Mouse (Mus musculus): ENCODE measurements at regions not wholly inside any gene's neighbourhood (a gene's known extent, or its start where the extent isn't known, plus 50 kb on each side); places are given as distances from the start of the nearest gene placed in this dataset.
A peak's percentile ranks its signal among the peaks of the same experiment; 100 is the strongest.

DNA sequence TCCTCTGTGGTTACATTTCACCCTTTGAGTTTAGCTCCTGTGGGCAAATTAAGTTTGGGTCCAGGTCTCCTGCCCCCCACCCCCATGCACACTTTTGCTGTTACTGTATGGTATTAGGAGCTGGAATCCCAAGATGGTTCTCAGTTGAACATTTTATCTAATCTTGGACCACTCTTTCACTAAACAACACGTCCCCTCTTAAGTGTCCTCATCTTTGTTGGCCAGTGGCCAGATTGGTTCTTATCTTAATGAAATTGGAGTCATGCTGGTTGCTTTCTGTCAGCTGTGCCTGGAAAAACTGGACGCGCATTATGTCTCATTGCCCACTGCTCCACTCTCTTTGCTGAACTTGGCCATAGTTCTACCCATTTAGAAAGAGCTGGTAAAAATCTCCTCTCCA, 391.1 kb upstream of the Pbx1 start:
- Histone ChIP-seq H3K4me2 (replicated peaks) (no peak overlapping the region), H3K36me3 (no peaks in the 10 kb centered on the region), H3K4me3 (replicated peaks) (no peak overlapping the region), H3K27me3 (replicated peaks) (no peaks in the 10 kb centered on the region), H3K9ac (no peak overlapping the region), H3K27ac (no peak overlapping the region), H3K9me3 (no peaks in the 10 kb centered on the region), H3K4me1 (replicated peaks) (no peaks in the 10 kb centered on the region)
- ATAC-seq: no peak
- 73% methylated on average over 3 of the region's 3 CpGs for WGBS

DNA sequence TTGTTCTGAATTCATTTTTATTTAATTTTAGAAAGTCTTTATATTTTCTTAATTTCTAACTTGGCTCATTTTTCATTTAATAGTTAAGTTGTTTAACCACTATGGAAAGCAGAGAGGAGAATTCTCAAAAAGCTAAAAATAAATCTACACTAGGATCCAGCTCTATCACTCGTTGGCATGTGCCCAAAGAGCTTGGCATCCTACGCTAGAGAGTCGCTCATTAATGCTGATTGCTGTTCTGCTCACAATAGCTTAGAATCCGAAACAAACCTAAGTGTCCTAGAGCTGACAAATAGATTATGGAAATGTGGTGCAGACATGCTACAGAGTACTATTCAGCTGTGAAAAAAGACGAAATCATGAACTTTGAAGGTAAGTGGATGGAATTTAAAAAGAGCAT, 386.3 kb upstream of the Pbx1 start:
- no peak overlapping the region for H3K27ac ChIP-seq
- H3K4me1 ChIP-seq (replicated peaks): no peaks in the 10 kb centered on the region
- no peaks in the 10 kb centered on the region for H3K9me3 ChIP-seq
- H3K27me3 ChIP-seq (replicated peaks): no peaks in the 10 kb centered on the region
- H3K4me2 ChIP-seq (replicated peaks): no peak overlapping the region
- H3K9ac ChIP-seq: no peak overlapping the region
- ATAC-seq: no peak
- H3K36me3 ChIP-seq: no peaks in the 10 kb centered on the region
- no peak overlapping the region for H3K4me3 ChIP-seq (replicated peaks)
- WGBS: 86% methylated on average over 5 of the region's 5 CpGs

DNA sequence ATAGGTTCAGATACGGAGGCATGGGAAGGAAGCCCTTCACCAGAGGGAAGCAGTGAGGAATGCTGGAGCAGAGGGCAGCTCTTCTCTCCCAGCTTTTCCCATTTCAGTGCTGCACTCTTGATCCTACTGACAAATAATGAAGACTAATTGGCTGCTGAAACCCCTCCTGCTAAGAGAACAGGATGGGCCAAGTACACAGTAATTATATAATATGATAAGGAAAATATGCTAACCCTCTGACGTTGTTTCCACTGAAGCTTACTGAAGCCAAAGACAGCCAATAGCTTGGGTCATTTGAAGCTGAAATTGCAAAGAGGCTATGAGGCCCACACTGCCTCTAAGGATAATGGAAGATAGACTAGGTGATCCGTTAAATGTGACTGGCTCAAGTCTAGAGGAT, 375.0 kb upstream of the Pbx1 start:
- Histone ChIP-seq H3K9me3 (no peaks in the 10 kb centered on the region), H3K27ac (no peak overlapping the region), H3K4me3 (replicated peaks) (no peak overlapping the region), H3K4me1 (replicated peaks) (no peaks in the 10 kb centered on the region), H3K36me3 (no peaks in the 10 kb centered on the region), H3K9ac (no peak overlapping the region), H3K4me2 (replicated peaks) (no peak overlapping the region), H3K27me3 (replicated peaks) (no peaks in the 10 kb centered on the region)
- ATAC-seq: no peak
- 49% methylated on average over 3 of the region's 3 CpGs for WGBS

DNA sequence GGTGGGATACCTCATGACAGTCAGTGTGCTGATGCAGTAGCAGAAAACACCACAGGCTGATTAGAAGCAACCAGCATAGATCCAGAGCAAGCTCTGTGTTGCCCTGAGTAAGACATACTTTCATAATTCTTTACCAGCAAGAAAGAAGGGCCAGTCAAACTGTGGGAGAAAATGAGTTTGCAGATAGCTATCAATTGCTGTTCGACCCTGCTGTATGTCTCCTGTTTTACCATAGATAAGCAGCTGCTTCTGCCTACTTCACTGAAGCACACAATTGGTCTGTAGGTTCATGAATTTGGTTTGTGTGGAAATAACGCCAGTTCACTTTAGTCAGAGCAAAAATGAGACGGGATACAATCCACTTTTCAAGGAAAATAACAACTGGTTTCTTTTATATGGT, 373.4 kb upstream of the Pbx1 start:
- H3K9ac ChIP-seq: no peak overlapping the region
- H3K4me2 ChIP-seq (replicated peaks): no peak overlapping the region
- no peaks in the 10 kb centered on the region for H3K9me3 ChIP-seq
- H3K27me3 ChIP-seq (replicated peaks): no peaks in the 10 kb centered on the region
- ATAC-seq: no peak
- WGBS: 78% methylated on average over 3 of the region's 3 CpGs
- no peaks in the 10 kb centered on the region for H3K36me3 ChIP-seq
- no peak overlapping the region for H3K4me3 ChIP-seq (replicated peaks)
- no peaks in the 10 kb centered on the region for H3K4me1 ChIP-seq (replicated peaks)
- no peak overlapping the region for H3K27ac ChIP-seq

DNA sequence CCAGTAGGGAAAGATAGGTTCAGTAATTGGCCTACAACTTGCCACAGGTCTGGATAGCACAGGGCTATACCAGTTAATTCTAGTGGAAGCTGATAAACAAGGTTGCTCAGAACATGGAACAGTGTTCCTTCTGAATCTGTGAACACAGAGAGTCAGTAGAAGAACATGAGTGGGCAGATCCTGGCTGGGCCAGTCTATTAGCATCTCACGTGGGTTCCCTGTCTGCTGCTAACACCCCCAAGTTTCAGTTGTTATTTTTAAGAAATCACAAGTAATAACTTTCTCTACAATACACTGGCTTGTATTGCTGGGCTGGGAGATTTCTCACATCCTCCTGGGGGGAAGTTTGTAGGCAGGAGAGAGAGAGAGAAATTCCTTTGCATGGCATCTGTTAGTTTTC, 369.0 kb upstream of the Pbx1 start:
- Histone ChIP-seq H3K27ac (no peak overlapping the region), H3K9ac (no peak overlapping the region), H3K27me3 (replicated peaks) (no peaks in the 10 kb centered on the region), H3K4me2 (replicated peaks) (no peak overlapping the region), H3K36me3 (no peaks in the 10 kb centered on the region), H3K9me3 (no peaks in the 10 kb centered on the region), H3K4me3 (replicated peaks) (no peak overlapping the region), H3K4me1 (replicated peaks) (no peaks in the 10 kb centered on the region)
- WGBS: 63% methylated on average over 1 of the region's 1 CpGs
- ATAC-seq: no peak

DNA sequence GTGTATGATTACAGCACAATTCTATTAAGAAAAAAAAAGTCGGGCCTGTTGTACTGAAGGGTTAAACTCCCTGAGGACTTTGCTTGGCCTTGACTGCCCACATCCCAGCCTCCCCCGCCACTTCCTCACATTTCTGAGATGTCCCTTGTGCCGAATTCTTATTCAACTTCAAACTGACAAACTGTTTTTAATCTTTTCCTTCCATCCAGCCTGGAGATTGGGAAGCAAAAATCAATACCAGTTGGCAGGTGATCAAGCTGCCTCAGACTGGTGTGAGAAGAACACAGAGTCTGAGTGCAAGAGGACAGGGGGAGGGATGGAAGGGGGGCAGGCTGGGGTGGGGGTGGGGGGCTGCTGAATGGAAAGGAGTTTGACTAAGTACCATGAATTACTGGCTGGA, 354.7 kb upstream of the Pbx1 start:
- Histone ChIP-seq H3K4me2 (replicated peaks) (no peak overlapping the region), H3K27me3 (replicated peaks) (no peaks in the 10 kb centered on the region), H3K36me3 (no peaks in the 10 kb centered on the region), H3K27ac (no peak overlapping the region), H3K9ac (no peak overlapping the region), H3K9me3 (no peaks in the 10 kb centered on the region), H3K4me1 (replicated peaks) (no peaks in the 10 kb centered on the region), H3K4me3 (replicated peaks) (no peak overlapping the region)
- WGBS: 31% methylated on average over 3 of the region's 3 CpGs
- ATAC-seq: peak; percentile 47; the same call in 1 of the 2 replicates

DNA sequence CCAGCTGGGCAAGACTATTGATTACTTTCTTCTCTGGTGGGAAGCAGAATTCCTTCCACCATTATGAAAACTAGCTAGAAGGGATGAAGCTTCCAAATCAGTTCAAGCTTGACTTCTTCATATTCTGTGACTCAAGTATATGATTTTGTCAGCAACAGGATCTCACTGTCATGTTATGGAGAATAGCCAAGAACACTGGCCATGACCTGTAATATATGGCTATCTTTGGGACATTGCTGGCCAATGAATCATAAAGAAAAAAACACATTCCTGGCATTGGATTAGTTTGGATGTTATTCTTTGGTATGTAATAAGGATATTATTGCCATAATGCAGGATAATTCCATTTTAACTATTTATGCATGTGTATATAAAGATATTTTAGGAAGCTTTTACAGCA, 351.8 kb upstream of the Pbx1 start:
- no peak for ATAC-seq
- no peak overlapping the region for H3K9ac ChIP-seq

DNA sequence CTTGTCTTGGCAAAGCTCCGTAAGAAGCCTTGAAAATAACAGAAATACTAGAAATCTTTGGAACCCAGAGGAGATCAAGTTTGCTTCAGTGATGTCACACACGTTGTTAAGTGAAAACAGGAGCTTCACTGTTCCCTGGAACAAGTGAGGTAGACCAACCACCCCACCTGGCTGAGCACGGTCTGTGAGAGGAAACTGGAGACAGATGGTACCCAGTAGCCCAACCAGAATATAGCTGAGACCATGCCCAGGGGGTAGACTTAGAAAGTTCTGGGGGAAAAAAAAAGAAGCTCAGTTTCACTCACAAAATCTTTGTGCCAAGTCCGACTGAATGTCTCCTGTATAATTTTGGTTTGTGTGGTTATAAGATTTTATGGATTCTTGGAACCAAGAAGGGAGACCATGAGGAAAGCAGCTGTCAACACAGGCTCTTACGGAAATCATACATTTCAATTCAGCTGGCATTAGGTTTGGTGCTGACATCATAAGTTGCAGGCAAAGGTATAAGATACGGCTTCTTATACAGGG, 332.4 kb upstream of the Pbx1 start:
- no peaks in the 10 kb centered on the region for H3K27me3 ChIP-seq (replicated peaks)
- ATAC-seq: no peak
- no peaks in the 10 kb centered on the region for H3K9me3 ChIP-seq
- no peak overlapping the region for H3K4me2 ChIP-seq (replicated peaks)
- no peaks in the 10 kb centered on the region for H3K36me3 ChIP-seq
- 80% methylated on average over 6 of the region's 6 CpGs for WGBS
- no peak overlapping the region for H3K27ac ChIP-seq
- no peak overlapping the region for H3K9ac ChIP-seq
- no peak overlapping the region for H3K4me3 ChIP-seq (replicated peaks)
- no peaks in the 10 kb centered on the region for H3K4me1 ChIP-seq (replicated peaks)

More for the DNA sequence above, 351.8 kb upstream of the Pbx1 start:
- Histone ChIP-seq H3K27ac (no peak overlapping the region), H3K4me1 (replicated peaks) (no peaks in the 10 kb centered on the region), H3K27me3 (replicated peaks) (no peaks in the 10 kb centered on the region), H3K36me3 (no peaks in the 10 kb centered on the region), H3K4me3 (replicated peaks) (no peak overlapping the region), H3K4me2 (replicated peaks) (no peak overlapping the region), H3K9me3 (no peaks in the 10 kb centered on the region)

DNA sequence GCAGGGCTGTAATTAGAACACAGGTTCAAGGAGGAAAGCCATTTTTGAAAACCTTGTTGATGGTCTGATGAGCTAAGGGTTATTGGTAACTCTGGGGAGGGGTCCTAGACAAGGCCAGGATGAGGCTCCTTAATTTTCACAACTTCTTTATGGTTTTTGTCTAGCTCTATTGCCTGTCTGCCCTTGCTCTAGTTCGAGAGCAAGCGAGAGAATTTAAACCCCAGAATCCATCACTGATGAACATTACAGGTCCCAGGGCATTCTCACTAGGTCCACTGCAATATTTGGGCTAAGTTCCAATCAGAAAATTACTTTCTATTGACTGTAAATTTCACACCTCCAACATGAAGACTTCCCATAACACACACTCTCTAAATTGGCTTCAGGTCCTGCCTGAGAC, 329.0 kb upstream of the Pbx1 start:
- Histone ChIP-seq H3K27me3 (replicated peaks) (no peaks in the 10 kb centered on the region), H3K4me2 (replicated peaks) (no peak overlapping the region), H3K9me3 (no peaks in the 10 kb centered on the region), H3K9ac (no peak overlapping the region), H3K36me3 (no peaks in the 10 kb centered on the region), H3K4me3 (replicated peaks) (no peak overlapping the region), H3K27ac (no peak overlapping the region), H3K4me1 (replicated peaks) (no peaks in the 10 kb centered on the region)
- no peak for ATAC-seq
- WGBS: 80% methylated on average over 2 of the region's 2 CpGs

DNA sequence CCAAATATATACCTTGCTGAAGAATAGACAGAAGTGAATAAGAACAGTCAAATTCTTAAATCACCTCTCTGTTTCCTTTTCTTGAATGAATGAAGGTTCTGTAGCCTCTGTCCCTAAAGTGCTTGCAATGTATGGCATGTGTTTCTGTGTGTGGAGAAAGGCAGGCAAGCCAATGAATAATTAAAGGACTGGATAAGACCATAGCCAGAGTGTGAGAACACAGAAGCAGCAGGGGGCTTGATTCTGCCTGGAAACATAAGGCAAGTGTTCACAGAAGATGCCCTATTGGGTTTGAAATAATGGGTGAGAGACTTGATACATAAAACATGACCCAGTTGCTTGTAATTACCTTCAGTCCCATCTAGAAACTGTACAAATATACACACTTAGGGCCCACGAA, 328.2 kb upstream of the Pbx1 start:
- Histone ChIP-seq H3K9me3 (no peaks in the 10 kb centered on the region), H3K4me2 (replicated peaks) (no peak overlapping the region), H3K4me3 (replicated peaks) (no peak overlapping the region), H3K27ac (no peak overlapping the region), H3K27me3 (replicated peaks) (no peaks in the 10 kb centered on the region), H3K9ac (no peak overlapping the region), H3K36me3 (no peaks in the 10 kb centered on the region), H3K4me1 (replicated peaks) (no peaks in the 10 kb centered on the region)
- ATAC-seq: no peak
- 63% methylated on average over 1 of the region's 1 CpGs for WGBS

DNA sequence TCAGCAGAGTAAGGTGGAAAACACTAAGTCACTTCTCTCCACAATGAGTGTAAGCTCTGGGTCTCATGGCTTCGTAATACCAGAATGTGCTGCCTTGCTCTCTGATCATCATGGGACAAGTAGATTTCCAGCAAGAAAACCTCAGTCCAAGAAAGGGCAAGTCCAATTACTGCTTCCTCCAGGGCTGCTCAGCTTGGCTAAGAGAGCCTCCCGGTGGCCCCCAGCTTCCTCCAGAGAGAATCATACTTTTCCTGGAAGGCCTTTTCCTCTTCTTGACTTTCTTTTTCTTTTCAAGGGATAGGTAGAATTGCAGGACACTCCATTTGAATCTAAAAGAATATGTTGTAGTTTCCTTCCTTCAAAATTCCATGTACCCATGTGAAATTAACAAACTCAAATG, 326.8 kb upstream of the Pbx1 start:
- 83% methylated on average over 2 of the region's 2 CpGs for WGBS
- Histone ChIP-seq H3K4me3 (replicated peaks) (no peak overlapping the region), H3K9me3 (no peaks in the 10 kb centered on the region), H3K27me3 (replicated peaks) (no peaks in the 10 kb centered on the region), H3K4me1 (replicated peaks) (no peaks in the 10 kb centered on the region), H3K36me3 (no peaks in the 10 kb centered on the region), H3K27ac (no peak overlapping the region), H3K9ac (no peak overlapping the region), H3K4me2 (replicated peaks) (no peak overlapping the region)
- no peak for ATAC-seq

DNA sequence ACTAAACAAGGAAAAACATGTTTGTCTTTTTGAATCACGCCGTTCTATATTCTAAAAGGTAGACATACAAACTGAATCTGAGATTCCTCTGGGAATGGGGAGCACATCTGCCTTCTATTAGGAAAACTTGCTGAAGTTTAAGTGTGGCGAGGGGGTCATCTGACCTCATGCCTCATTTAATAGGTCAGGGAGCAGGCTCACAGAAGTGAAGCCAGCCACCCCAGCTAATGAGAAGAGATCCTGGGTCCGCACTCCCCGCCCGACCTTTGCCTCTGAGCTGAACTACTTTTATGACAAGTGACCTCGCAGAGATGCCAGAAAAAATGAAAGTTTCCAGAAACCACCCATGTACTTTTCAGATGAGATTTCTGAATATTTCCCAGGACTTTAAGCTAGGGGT, 322.1 kb upstream of the Pbx1 start:
- WGBS: 66% methylated on average over 7 of the region's 7 CpGs
- no peak overlapping the region for H3K9ac ChIP-seq
- no peak for ATAC-seq

DNA sequence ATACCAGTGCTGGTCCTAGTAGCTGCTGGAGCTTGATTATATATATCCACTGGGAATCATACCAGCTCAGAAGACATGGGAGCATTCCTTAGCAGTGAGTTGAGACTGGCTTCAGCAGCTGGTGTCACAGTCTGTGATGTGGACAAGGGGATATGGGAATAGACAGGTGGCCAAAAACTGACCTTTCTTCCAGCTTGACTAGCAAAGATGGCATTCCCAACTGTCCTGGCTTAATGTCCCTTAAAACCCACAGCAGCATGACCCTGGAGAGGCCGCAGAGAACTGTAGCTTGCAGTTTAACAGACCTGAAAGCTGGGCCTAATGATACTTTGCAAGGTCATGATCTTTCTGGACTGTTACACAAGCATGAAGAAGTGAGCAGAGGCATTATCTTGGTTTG, 311.4 kb upstream of the Pbx1 start:
- Histone ChIP-seq H3K27ac (no peak overlapping the region), H3K4me3 (replicated peaks) (no peak overlapping the region), H3K9ac (no peak overlapping the region), H3K27me3 (replicated peaks) (no peaks in the 10 kb centered on the region), H3K36me3 (no peaks in the 10 kb centered on the region), H3K9me3 (no peaks in the 10 kb centered on the region), H3K4me1 (replicated peaks) (no peaks in the 10 kb centered on the region), H3K4me2 (replicated peaks) (no peak overlapping the region)
- WGBS: 86% methylated on average over 1 of the region's 1 CpGs
- ATAC-seq: no peak

More for the DNA sequence above, 322.1 kb upstream of the Pbx1 start:
- no peak overlapping the region for H3K4me2 ChIP-seq (replicated peaks)
- no peaks in the 10 kb centered on the region for H3K27me3 ChIP-seq (replicated peaks)
- no peak overlapping the region for H3K27ac ChIP-seq
- no peaks in the 10 kb centered on the region for H3K36me3 ChIP-seq
- no peak overlapping the region for H3K4me3 ChIP-seq (replicated peaks)
- H3K4me1 ChIP-seq (replicated peaks): no peaks in the 10 kb centered on the region
- no peaks in the 10 kb centered on the region for H3K9me3 ChIP-seq

DNA sequence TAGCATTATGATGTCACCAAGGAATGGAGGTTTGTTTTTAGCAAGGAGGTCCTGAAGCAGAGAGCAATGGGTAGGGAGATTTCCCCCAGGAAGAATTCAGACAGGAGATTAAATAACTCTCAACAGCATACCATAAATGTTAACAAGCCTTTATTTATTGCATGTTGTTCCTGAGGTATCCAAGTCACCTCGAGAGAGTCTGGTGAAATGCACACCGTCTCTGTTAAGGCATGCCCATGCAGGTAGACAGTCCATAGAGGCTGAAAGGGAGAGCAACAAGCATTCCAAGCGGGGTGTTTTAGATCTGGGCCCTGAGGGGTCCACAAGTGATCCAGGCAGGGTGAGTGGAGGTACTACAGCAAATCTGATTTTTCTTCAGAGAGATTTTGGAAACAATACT, 305.9 kb upstream of the Pbx1 start:
- no peak overlapping the region for H3K4me2 ChIP-seq (replicated peaks)
- 51% methylated on average over 3 of the region's 3 CpGs for WGBS
- H3K4me1 ChIP-seq (replicated peaks): no peaks in the 10 kb centered on the region
- ATAC-seq: peak; percentile 31; the same call in 1 of the 2 replicates
- H3K36me3 ChIP-seq: no peaks in the 10 kb centered on the region
- H3K27me3 ChIP-seq (replicated peaks): no peaks in the 10 kb centered on the region
- no peak overlapping the region for H3K9ac ChIP-seq
- no peaks in the 10 kb centered on the region for H3K9me3 ChIP-seq
- no peak overlapping the region for H3K4me3 ChIP-seq (replicated peaks)
- no peak overlapping the region for H3K27ac ChIP-seq

Measured in intestine, embryonic 15.5 days (tissue).